Mouse (Mus musculus): ENCODE measurements around the gene Tex45. TPM values are rescaled to one million over a fixed set of nuclear protein-coding genes. Genes with fewer than 3 reads are reported as not detected.

The Tex45 gene
- total and polyA plus RNA-seq, 3 experiments: 0.06 to 0.12 TPM; not detected in 1

GRCm38 (mm10) chr8:3515260-3515671 is 44.6 kb downstream of the Tex45 start, which contains the start of gene Pnpla6:
TSS of gene Pnpla6 (plus strand) at chr8:3515384.
- no peaks in the 10 kb centered on the region for H3K9me3 ChIP-seq (replicated peaks; ENCODE audit: insufficient read depth, low read length)
- H3K27me3 ChIP-seq (ENCODE audit: control insufficient read depth in 1 of 2, insufficient read depth in 2 of 2, low read length in 2 of 2): no peaks in the 10 kb centered on the region
- H3K79me2 ChIP-seq (ENCODE audit: control insufficient read depth, insufficient read depth, low read length, poor library complexity): no peaks in the 10 kb centered on the region
- H3K4me1 ChIP-seq (ENCODE audit: control insufficient read depth in 1 of 2, insufficient read depth in 2 of 2, low read length in 2 of 2): peaks cover 0 to 3% of the 10 kb centered on the region in 2 experiments; a peak in 1 of 4 replicates
- peak within 1 kb of the TSS; percentile 74 for H3K9ac ChIP-seq (ENCODE audit: control insufficient read depth, low read depth, low read length, poor library complexity, severe bottlenecking)
- peak within 1 kb of the TSS; percentile 64 to 68 for H3K4me3 ChIP-seq (ENCODE audit: control insufficient read depth in 1 of 2, insufficient read depth in 1 of 2, low read depth in 2 of 2, low read length in 2 of 2)
- DNase-seq (ENCODE audit: low read depth, low spot score): peak; percentile 90
- H3K27ac ChIP-seq (ENCODE audit: control insufficient read depth, low read depth, low read length): peak within 1 kb of the TSS; percentile 23
- H3K36me3 ChIP-seq (ENCODE audit: control insufficient read depth in 1 of 2, insufficient read depth in 2 of 2, low read length in 2 of 2): peaks cover 0 to 4% of the 10 kb centered on the region in 2 experiments; a peak in 2 of 4 replicates
- TF ChIP-seq RCOR1 (IDR thresholded peaks at IDR 0.05; ENCODE audit: low read depth, low read length) (peak; percentile 67; the same call in 1 of the 2 replicates), HCFC1 (IDR thresholded peaks at IDR 0.05; ENCODE audit: low read depth, low read length) (peak; percentile 96), MYB (IDR thresholded peaks at IDR 0.05; ENCODE audit: low read depth, low read length) (no peak), USF1 (IDR thresholded peaks at IDR 0.05; ENCODE audit: low read depth, low read length) (peak; percentile 54), CHD2 (IDR thresholded peaks at IDR 0.05; ENCODE audit: low read length) (peak; percentile 60; the same call in 1 of the 2 replicates), ZNF384 (IDR thresholded peaks at IDR 0.05; ENCODE audit: low read depth, low read length) (no peak), MAFK (IDR thresholded peaks at IDR 0.05; ENCODE audit: borderline replicate concordance, low read depth, low read length) (no peak), KAT2A (conservative IDR thresholded peaks at IDR 0.05; ENCODE audit: low read depth, low read length) (peak; percentile 45; the same call in 1 of the 2 replicates), TCF12 (IDR thresholded peaks at IDR 0.05; ENCODE audit: low read depth, low read length) (no peak), ZC3H11A (IDR thresholded peaks at IDR 0.05; ENCODE audit: low read depth, low read length) (no peak), TBP (IDR thresholded peaks at IDR 0.05; ENCODE audit: low read depth, low read length) (peak; percentile 65), MAZ (IDR thresholded peaks at IDR 0.05; ENCODE audit: low read depth, low read length) (peak; percentile 69; the same call in 1 of the 2 replicates), NELFE (IDR thresholded peaks at IDR 0.05; ENCODE audit: low read depth, low read length) (peak; percentile 53), NRF1 (IDR thresholded peaks at IDR 0.05; ENCODE audit: insufficient read depth, low read depth, low read length, poor library complexity, severe bottlenecking) (peak; percentile 63), UBTF (IDR thresholded peaks at IDR 0.05; ENCODE audit: borderline replicate concordance, insufficient read depth, low read depth, low read length) (no peak), RAD21 (IDR thresholded peaks at IDR 0.05; ENCODE audit: low read depth, low read length) (no peak), CHD1 (IDR thresholded peaks at IDR 0.05; ENCODE audit: low read depth, low read length) (peak; percentile 96), POLR2AphosphoS2 (IDR thresholded peaks at IDR 0.05; ENCODE audit: low read length) (peak; percentile 49; the same call in 1 of the 2 replicates), GATA1 (IDR thresholded peaks at IDR 0.05; ENCODE audit: low read depth, low read length) (no peak), SIN3A (IDR thresholded peaks at IDR 0.05; ENCODE audit: low read length) (peak; percentile 96), POLR2A (IDR thresholded peaks at IDR 0.05; ENCODE audit: control insufficient read depth in 1 of 2, insufficient read depth in 1 of 2, low read depth in 1 of 2, low read length in 2 of 2, poor library complexity in 1 of 2) (peak in 1 of 2 experiments; percentile 59; a peak in 2 of 4 replicates), ZKSCAN1 (IDR thresholded peaks at IDR 0.05; ENCODE audit: low read depth, low read length) (no peak), MXI1 (IDR thresholded peaks at IDR 0.05; ENCODE audit: low read depth, low read length) (peak; percentile 2; the same call in 1 of the 2 replicates), MAX (IDR thresholded peaks at IDR 0.05; ENCODE audit: low read length) (peak; percentile 32; the same call in 1 of the 2 replicates), BHLHE40 (IDR thresholded peaks at IDR 0.05; ENCODE audit: borderline replicate concordance, low read depth, low read length) (no peak), JUND (IDR thresholded peaks at IDR 0.05; ENCODE audit: low read depth, low read length) (no peak), ZMIZ1 (IDR thresholded peaks at IDR 0.05; ENCODE audit: low read depth, low read length) (peak; percentile 64)

All from MEL (cell line).